ENCODE assay signal across 9 mouse cellular contexts in genomic region chr7:81452971-81453441, GRCm38 (mm10). TPM values are rescaled to one million over a fixed set of nuclear protein-coding genes. Genes with fewer than 3 reads are reported as not detected.
DNase-seq lines count a peak whose midpoint lies in the region; ATAC-seq and TF ChIP-seq lines count a peak whose summit lies in the region.
"Had no signal": no experiment of that assay in that cellular context is flagged by ENCODE, and none has a peak within 500 bp of the region (broad histone marks: within the 10 kb centered on the region; RNA-seq: fewer than 3 reads in every experiment).

No protein-coding gene starts in this region.

- ATAC-seq in intestine, embryonic 16.5 days: no peak
- no peak; the same call in 1 of the 2 replicates for ATAC-seq in limb, embryonic 14.5 days (ENCODE audit: low FRiP score, low read depth)
- ATAC-seq in stomach, embryonic 14.5 days (ENCODE audit: insufficient number of reproducible peaks, insufficient read depth, low FRiP score, low read depth): no peak
- no peak for ATAC-seq in erythroblast, adult 5-6 weeks (replicated peaks; ENCODE audit: low FRiP score, poor library complexity, severe bottlenecking)

- H3K4me3 ChIP-seq in intestine, embryonic 16.5 days (ENCODE audit: low read length): no peak overlapping the region
- peak overlapping the region; percentile 48 for H3K4me3 ChIP-seq in limb, embryonic 14.5 days (replicated peaks; ENCODE audit: low read length)
- no peak overlapping the region for H3K4me3 ChIP-seq in stomach, embryonic 14.5 days (ENCODE audit: low read depth, low read length)

- peaks cover 42% of the 10 kb centered on the region for H3K27me3 ChIP-seq in intestine, embryonic 16.5 days (replicated peaks; ENCODE audit: control insufficient read depth, insufficient read depth, low read length)
- peaks cover 65% of the 10 kb centered on the region for H3K27me3 ChIP-seq in limb, embryonic 14.5 days (ENCODE audit: control insufficient read depth, insufficient read depth, low read length)
- peaks cover 46% of the 10 kb centered on the region for H3K27me3 ChIP-seq in stomach, embryonic 14.5 days (ENCODE audit: control insufficient read depth, insufficient read depth, low read length)

- no peak overlapping the region for H3K27ac ChIP-seq in intestine, embryonic 16.5 days (ENCODE audit: low read length)
- no peak overlapping the region for H3K27ac ChIP-seq in limb, embryonic 14.5 days (replicated peaks; ENCODE audit: low read depth, low read length)
- no peak overlapping the region for H3K27ac ChIP-seq in stomach, embryonic 14.5 days (ENCODE audit: low read length)
- H3K27ac ChIP-seq: liver, embryonic 14.5 days had no signal

- 5% methylated on average over 21 of the region's 21 CpGs for WGBS in intestine, embryonic 16.5 days
- WGBS in limb, embryonic 14.5 days: 1% methylated on average over 21 of the region's 21 CpGs
- WGBS in stomach, embryonic 14.5 days: 3% methylated on average over 21 of the region's 21 CpGs

- H3K36me3 ChIP-seq in intestine, embryonic 16.5 days (ENCODE audit: control insufficient read depth, insufficient read depth, low read length): no peaks in the 10 kb centered on the region
- no peaks in the 10 kb centered on the region for H3K36me3 ChIP-seq in limb, embryonic 14.5 days (ENCODE audit: control insufficient read depth, insufficient read depth, low read length)
- H3K36me3 ChIP-seq in stomach, embryonic 14.5 days (ENCODE audit: control insufficient read depth, insufficient read depth, low read length): no peaks in the 10 kb centered on the region

- peaks cover 8% of the 10 kb centered on the region for H3K4me1 ChIP-seq in intestine, embryonic 16.5 days (ENCODE audit: control insufficient read depth, insufficient read depth, low read length)
- H3K4me1 ChIP-seq in limb, embryonic 14.5 days (ENCODE audit: control insufficient read depth, insufficient read depth, low read length): peaks cover 17% of the 10 kb centered on the region
- H3K4me1 ChIP-seq in stomach, embryonic 14.5 days (ENCODE audit: control insufficient read depth, insufficient read depth, low read length): peaks cover 16% of the 10 kb centered on the region; the same call in 1 of the 2 replicates

- H3K4me2 ChIP-seq in intestine, embryonic 16.5 days (ENCODE audit: low read depth, low read length): 0 out of 2 replicates have a peak overlapping the region, but pooled peaks have one; percentile 95
- H3K4me2 ChIP-seq in limb, embryonic 14.5 days (replicated peaks; ENCODE audit: low read depth, low read length, severe bottlenecking): peak overlapping the region; percentile 93
- peak overlapping the region; percentile 94; the same call in 1 of the 2 replicates for H3K4me2 ChIP-seq in stomach, embryonic 14.5 days (replicated peaks; ENCODE audit: low read depth, low read length)

- H3K9ac ChIP-seq in intestine, embryonic 16.5 days (ENCODE audit: low read depth, low read length): no peak overlapping the region
- no peak overlapping the region for H3K9ac ChIP-seq in limb, embryonic 14.5 days (ENCODE audit: low read depth, low read length, severe bottlenecking)
- H3K9ac ChIP-seq in stomach, embryonic 14.5 days (replicated peaks; ENCODE audit: low read depth, low read length): no peak overlapping the region
- H3K9ac ChIP-seq: liver, embryonic 14.5 days had no signal

- no peak for TF ChIP-seq POLR2A in limb, embryonic 14.5 days (IDR thresholded peaks at IDR 0.05; ENCODE audit: borderline replicate concordance, extremely low read depth, insufficient read depth, insufficient read length)

- DNase-seq in lung, adult 18-20 months: peak; percentile 34 to 36
- DNase-seq in lung, postnatal 25 days (ENCODE audit: low spot score): no peak
- peak; percentile 56 to 58 for DNase-seq in cerebellum, postnatal 10 days
- peak; percentile 50 for DNase-seq in gastrocnemius, postnatal 25 days
- DNase-seq in limb, embryonic 14.5 days (ENCODE audit: low spot score): no peak

- H3K9me3 ChIP-seq in intestine, embryonic 16.5 days (ENCODE audit: control insufficient read depth, low read length): no peaks in the 10 kb centered on the region
- no peaks in the 10 kb centered on the region for H3K9me3 ChIP-seq in limb, embryonic 14.5 days (ENCODE audit: control insufficient read depth, low read length)
- H3K9me3 ChIP-seq in stomach, embryonic 14.5 days (ENCODE audit: control insufficient read depth, low read depth, low read length): no peaks in the 10 kb centered on the region

RNA-seq across cellular contexts. Expression of gene Cpeb1, which starts 2.3 kb away (rescaled TPM):
- total RNA-seq in gastrocnemius, postnatal 25 days (2021): 10 to 100 TPM; 14.4 to 17.2 TPM
- 0.81 and 0.92 TPM in 2 replicates for polyA plus RNA-seq in intestine, embryonic 16.5 days (2015; fragmentation: Nextera tagmentation; extraction: Ambion mirVana)
- polyA plus RNA-seq in limb, embryonic 14.5 days (2012; rRNA removed): 1.00 and 1.1 TPM in 2 replicates
- polyA plus RNA-seq in limb, embryonic 14.5 days (2014; fragmentation: Nextera tagmentation; extraction: Ambion mirVana): 0.10 and 0.77 TPM in 2 replicates
- 0.91 and 1.4 TPM in 2 replicates for polyA plus RNA-seq in stomach, embryonic 14.5 days (2014; fragmentation: Nextera tagmentation; extraction: Ambion mirVana)
- not detected in 2 replicates for total RNA-seq in erythroblast, adult 5-6 weeks (2015; ENCODE audit: low replicate concordance)
- total RNA-seq in erythroblast, adult 5-6 weeks (2017; ENCODE audit: low replicate concordance): not detected in 2 replicates

RNA-seq across cellular contexts. Expression of gene Ap3b2, which starts 40.7 kb away (rescaled TPM):
- total RNA-seq in gastrocnemius, postnatal 25 days (2021): under 1 TPM; 0.38 to 0.51 TPM
- 4.4 and 5.2 TPM in 2 replicates for polyA plus RNA-seq in intestine, embryonic 16.5 days (2015; fragmentation: Nextera tagmentation; extraction: Ambion mirVana)
- polyA plus RNA-seq in limb, embryonic 14.5 days (2012; rRNA removed): 0.33 and 0.54 TPM in 2 replicates
- 0.23 TPM in 1 of 2 replicates, not detected in the other for polyA plus RNA-seq in limb, embryonic 14.5 days (2014; fragmentation: Nextera tagmentation; extraction: Ambion mirVana)
- 5.5 and 5.6 TPM in 2 replicates for polyA plus RNA-seq in stomach, embryonic 14.5 days (2014; fragmentation: Nextera tagmentation; extraction: Ambion mirVana)
- not detected in 2 replicates for total RNA-seq in erythroblast, adult 5-6 weeks (2015; ENCODE audit: low replicate concordance)
- total RNA-seq in erythroblast, adult 5-6 weeks (2017; ENCODE audit: low replicate concordance): not detected in 2 replicates

RNA-seq across cellular contexts. Expression of gene BC048679, which starts 45.1 kb away (rescaled TPM):
- total RNA-seq in gastrocnemius, postnatal 25 days (2021): 1 to 10 TPM in 1 of 2 experiments, under 1 TPM in 1; 0.46 to 1.1 TPM
- polyA plus RNA-seq in intestine, embryonic 16.5 days (2015; fragmentation: Nextera tagmentation; extraction: Ambion mirVana): not detected in 2 replicates
- not detected in 2 replicates for polyA plus RNA-seq in limb, embryonic 14.5 days (2012; rRNA removed)
- not detected in 2 replicates for polyA plus RNA-seq in limb, embryonic 14.5 days (2014; fragmentation: Nextera tagmentation; extraction: Ambion mirVana)
- not detected in 2 replicates for polyA plus RNA-seq in stomach, embryonic 14.5 days (2014; fragmentation: Nextera tagmentation; extraction: Ambion mirVana)
- not detected in 2 replicates for total RNA-seq in erythroblast, adult 5-6 weeks (2015; ENCODE audit: low replicate concordance)
- not detected in 2 replicates for total RNA-seq in erythroblast, adult 5-6 weeks (2017; ENCODE audit: low replicate concordance)
- polyA plus RNA-seq: liver, embryonic 14.5 days had no signal

Comparison
In these comparisons a context has a peak if more than half of its experiments do, and no peak if none do; other contexts are left out.
1. DNase-seq: peak in lung, adult 18-20 months (2 of 2), cerebellum, postnatal 10 days (2 of 2) and gastrocnemius, postnatal 25 days (single experiment); none in lung, postnatal 25 days (single experiment) and limb, embryonic 14.5 days (single experiment).
2. Peak in every context shown above with its lines, with median percentiles within 50 percentile points of each other: H3K4me2 ChIP-seq.